Mouse (Mus musculus) CD8-positive naive resting alpha-beta T cell, adult 2 months (primary cell): ENCODE data around the gene Olfr401.
"Not testable (repeated sequence)": the region's sequence is repeated elsewhere in the genome, so short reads cannot be mapped to it uniquely, and the experiment has no call there.

Experiments
- DNase-seq, 2 experiments: peaks; one replicate each; pipeline ENCODE4 v3.0.0; 2022; ENCODE audit warnings: low read depth in 2 of 2, low spot score in 2 of 2

The Olfr401 gene

GRCm38 (mm10) chr11:74113412-74113811 lies at the start of gene Olfr401:
Gene Olfr401, plus strand, starts transcription at chr11:74113712.
- no peak for DNase-seq

GRCm38 (mm10) chr11:74069655-74070054 lies 43.9 kb upstream of the Olfr401 start, which contains the start of gene Zfp616:
Gene Zfp616, plus strand, starts transcription at chr11:74069955.
- DNase-seq: no peak

- no peak for DNase-seq
These were observed 12.8 kb upstream of the Olfr401 start for GRCm38 (mm10) chr11:74100724-74101123.

GRCm38 (mm10) chr11:74101507-74101906 lies 12.0 kb upstream of the Olfr401 start:
- DNase-seq: no peak

GRCm38 (mm10) chr11:74105066-74105465 lies 8.4 kb upstream of the Olfr401 start:
- DNase-seq: no peak

GRCm38 (mm10) chr11:74140001-74140400 lies 26.5 kb downstream of the Olfr401 start:
- DNase-seq: not testable (repeated sequence)

- DNase-seq: no peak
These were observed 32.4 kb downstream of the Olfr401 start for GRCm38 (mm10) chr11:74145866-74146265.

- no peak for DNase-seq
These were observed 39.7 kb downstream of the Olfr401 start, which contains the start of gene Olfr402 for GRCm38 (mm10) chr11:74153229-74153628. Gene Olfr402, plus strand, starts transcription at chr11:74153529.

GRCm38 (mm10) chr11:74168771-74169170 lies 55.3 kb downstream of the Olfr401 start:
- no peak for DNase-seq
